Mouse (Mus musculus) spleen, adult 18-20 months (tissue): ENCODE measurements around the gene 4930402K13Rik.
"Not testable (repeated sequence)": the region's sequence is repeated elsewhere in the genome, so short reads cannot be mapped to it uniquely, and the experiment has no call there.

ENCODE experiments used
- DNase-seq, 2 experiments: peaks; one replicate each; pipeline ENCODE4 v3.0.0; 2022; ENCODE audit warnings: mixed read lengths in 2 of 2

Gene 4930402K13Rik

DNA sequence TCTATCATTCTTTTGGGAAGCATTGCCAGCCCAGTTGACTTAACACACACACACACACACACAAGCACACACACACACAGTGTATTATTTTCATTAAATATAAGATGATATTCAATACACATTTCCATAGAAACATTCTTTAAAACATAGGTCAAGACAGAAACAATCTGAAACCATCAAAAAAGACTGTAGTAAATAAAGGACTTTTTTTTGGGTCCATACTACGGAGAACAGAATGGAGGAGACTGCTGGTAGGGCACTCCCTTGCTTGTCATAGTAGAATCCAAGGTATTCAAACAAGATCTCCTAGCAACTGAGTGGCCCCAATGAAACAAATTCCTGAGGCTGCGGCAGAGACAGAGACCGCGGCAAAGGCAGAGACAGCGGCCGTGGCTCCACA is at the start of gene 4930402K13Rik:
4930402K13Rik (plus strand) TSS at position 301 of the 400 bp plus-strand sequence.
- no peak for DNase-seq

GRCm38 (mm10) chrX:9060952-9061351 is 43.4 kb upstream of the 4930402K13Rik start:
- DNase-seq, result peak; percentile 44 to 51

GRCm38 (mm10) chrX:9062101-9062500 is 42.3 kb upstream of the 4930402K13Rik start:
- DNase-seq, result no peak

- not testable (repeated sequence) for DNase-seq
Observed at GRCm38 (mm10) chrX:9062715-9063114, 41.6 kb upstream of the 4930402K13Rik start, which contains the start of gene Fthl17f. Fthl17f (plus strand) TSS chrX:9063015.

GRCm38 (mm10) chrX:9077699-9078098 is 26.7 kb upstream of the 4930402K13Rik start:
- peak in 1 of 2 experiments; percentile 71 for DNase-seq

DNA sequence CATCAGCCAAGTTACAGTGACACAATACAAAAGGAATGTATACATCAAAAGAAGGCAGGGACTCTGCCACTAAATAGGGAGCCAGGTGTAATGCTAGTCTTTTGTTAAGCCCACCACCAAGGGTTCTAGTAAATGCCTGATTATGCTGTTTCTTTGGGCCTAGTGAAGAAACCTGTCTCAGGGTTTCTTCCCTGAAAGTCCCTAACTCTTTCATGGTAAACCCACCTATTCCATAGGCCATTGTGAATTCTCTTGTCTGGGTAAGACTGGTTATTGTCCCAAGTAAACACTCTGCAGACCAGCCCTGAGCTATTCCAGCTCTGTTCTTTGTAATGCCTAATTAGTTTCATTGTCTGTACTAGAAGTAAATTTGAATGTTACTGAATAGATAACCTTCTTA is 9.3 kb upstream of the 4930402K13Rik start:
- not testable (repeated sequence) for DNase-seq

- DNase-seq, result no peak
Observed at GRCm38 (mm10) chrX:9110381-9110780, 6.0 kb downstream of the 4930402K13Rik start.

- no peak for DNase-seq
Observed at GRCm38 (mm10) chrX:9124928-9125327, 20.6 kb downstream of the 4930402K13Rik start.

DNA sequence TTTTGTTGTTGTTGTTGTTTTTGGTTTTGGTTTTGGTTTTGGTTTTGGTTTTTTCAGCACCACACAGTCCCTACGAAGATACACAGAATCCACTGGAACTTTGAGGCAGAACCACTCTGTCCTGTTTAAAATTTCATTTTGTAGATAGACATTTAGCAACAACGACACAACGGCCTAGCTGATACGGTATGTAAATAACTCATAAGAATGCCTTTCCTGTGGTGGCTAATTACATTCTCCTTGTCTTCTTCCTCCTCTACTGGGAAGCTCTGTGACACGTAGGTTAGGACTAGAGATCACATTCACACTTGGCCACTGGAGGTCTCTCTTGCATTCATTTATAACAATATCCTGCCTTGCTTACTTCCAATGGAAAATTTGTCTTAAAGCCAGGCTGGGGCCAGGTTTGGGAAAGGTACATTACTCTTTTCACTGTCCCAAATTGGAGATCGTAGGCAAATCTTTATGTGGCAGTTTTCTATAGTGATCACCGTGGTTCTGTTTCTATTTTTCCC is 24.0 kb downstream of the 4930402K13Rik start:
- no peak for DNase-seq

DNA sequence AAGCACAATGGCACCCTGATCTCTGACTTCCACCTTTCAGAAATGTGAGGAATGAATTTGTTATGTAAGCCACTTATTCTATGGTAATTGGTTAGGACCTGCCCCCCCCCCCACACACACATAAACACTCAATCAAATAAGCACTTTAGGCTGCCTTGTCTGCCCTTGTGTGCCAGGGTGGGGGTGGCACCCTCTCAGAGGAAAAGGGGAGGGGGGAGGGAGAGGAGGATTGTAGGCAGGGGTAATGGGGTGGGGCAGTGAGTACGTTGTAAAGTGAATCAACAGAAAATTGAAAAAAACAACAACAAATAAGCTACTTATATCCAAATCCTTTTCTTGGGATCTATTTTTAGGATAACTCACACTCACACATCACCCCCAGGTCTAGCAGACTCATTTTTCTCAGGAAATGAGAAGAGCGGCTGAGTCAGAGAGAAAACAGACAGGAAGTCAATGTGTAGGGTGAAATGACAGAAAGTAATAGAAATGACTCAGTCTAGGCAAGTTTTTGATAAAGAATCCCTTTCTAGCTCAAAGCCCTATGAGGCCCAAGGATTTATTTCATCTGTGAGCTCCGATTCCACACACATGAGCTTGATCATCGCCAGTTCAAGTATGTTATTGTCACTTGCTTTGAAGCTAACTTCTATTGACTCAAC is 35.1 kb downstream of the 4930402K13Rik start:
- DNase-seq, result no peak

- no peak for DNase-seq
Observed at GRCm38 (mm10) chrX:9142669-9143068, 38.3 kb downstream of the 4930402K13Rik start.
